Mouse (Mus musculus): ENCODE results near the gene Slx1b.
"Not testable (repeated sequence)": the region's sequence is repeated elsewhere in the genome, so short reads cannot be mapped to it uniquely, and the experiment has no call there.

DNA sequence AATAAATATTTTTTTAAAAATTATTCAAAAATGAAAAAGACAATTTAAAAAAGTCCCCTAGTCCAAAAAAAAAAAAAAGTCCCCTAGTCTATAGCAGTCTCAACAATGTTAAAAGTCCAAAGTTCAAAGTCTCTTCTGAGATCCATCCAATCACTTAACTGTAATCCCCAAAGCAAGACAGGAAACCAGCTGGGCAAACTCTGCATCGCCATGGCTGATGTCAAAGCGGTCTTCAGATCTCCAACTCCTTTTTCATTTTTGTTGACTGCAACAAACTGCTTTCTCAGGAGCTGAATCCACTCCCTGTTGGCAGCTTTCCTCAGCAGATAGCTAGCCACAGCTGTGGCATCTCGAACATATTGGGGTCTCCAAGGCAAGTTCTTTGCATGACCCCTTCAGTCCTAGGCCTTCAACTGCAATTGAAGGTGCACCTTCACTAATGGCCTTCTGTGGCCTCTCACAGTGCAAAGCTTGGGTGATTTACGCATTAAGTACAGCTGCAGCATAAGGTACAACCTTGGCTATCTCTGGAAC, 34.7 kb upstream of the Slx1b start:
- not testable (repeated sequence) for TF ChIP-seq CTCF (IDR thresholded peaks at IDR 0.05; ENCODE audit: insufficient read depth, low read length); POLR2A (IDR thresholded peaks at IDR 0.05; ENCODE audit: borderline replicate concordance, extremely low read depth, low read depth, low read length)

Data from lung, adult 2 months (tissue).